ENCODE assay signal across 27 mouse cellular contexts in genomic region chr14:122350766-122351165, GRCm38 (mm10).
DNase-seq lines count a peak whose midpoint lies in the region; ATAC-seq and TF ChIP-seq lines count a peak whose summit lies in the region.
"Had no signal": no experiment of that assay in that cellular context is flagged by ENCODE, and none has a peak within 500 bp of the region (broad histone marks: within the 10 kb centered on the region; RNA-seq: fewer than 3 reads in every experiment).

No protein-coding gene starts in this region.

- no peak overlapping the region for H3K27ac ChIP-seq in midbrain, postnatal 0 days (ENCODE audit: low read depth, low read length)
- no peak overlapping the region for H3K27ac ChIP-seq in midbrain, embryonic 13.5 days
- H3K27ac ChIP-seq: heart, embryonic 13.5 days; hindbrain, embryonic 15.5 days; kidney, embryonic 15.5 days; limb, embryonic 12.5 days; liver, embryonic 15.5 days; midbrain, embryonic 10.5 days; neural tube, embryonic 12.5 days had no signal

- H3K9me3 ChIP-seq in midbrain, postnatal 0 days (ENCODE audit: low read length), result no peaks in the 10 kb centered on the region
- H3K9me3 ChIP-seq in midbrain, embryonic 13.5 days, result no peaks in the 10 kb centered on the region
- H3K9me3 ChIP-seq: heart, embryonic 13.5 days; hindbrain, embryonic 15.5 days; kidney, embryonic 15.5 days; limb, embryonic 12.5 days; liver, embryonic 15.5 days; midbrain, embryonic 10.5 days; neural tube, embryonic 12.5 days had no signal

- no peak overlapping the region for H3K4me3 ChIP-seq in midbrain, postnatal 0 days (ENCODE audit: low read depth, low read length)
- H3K4me3 ChIP-seq in midbrain, embryonic 13.5 days (replicated peaks), result no peak overlapping the region
- H3K4me3 ChIP-seq: erythroblast, embryonic 14.5 days; heart, embryonic 13.5 days; hindbrain, embryonic 15.5 days; kidney, embryonic 15.5 days; limb, embryonic 12.5 days; liver, embryonic 15.5 days; midbrain, embryonic 10.5 days; myocyte; neural tube, embryonic 12.5 days had no signal

- no peak overlapping the region for H3K4me2 ChIP-seq in midbrain, postnatal 0 days (ENCODE audit: low read depth, low read length, poor library complexity, severe bottlenecking)
- H3K4me2 ChIP-seq in midbrain, embryonic 13.5 days (replicated peaks), result no peak overlapping the region
- H3K4me2 ChIP-seq: heart, embryonic 13.5 days; hindbrain, embryonic 15.5 days; kidney, embryonic 15.5 days; limb, embryonic 12.5 days; liver, embryonic 15.5 days; lung, embryonic 14.5 days; neural tube, embryonic 12.5 days had no signal

- no peak overlapping the region for H3K9ac ChIP-seq in midbrain, postnatal 0 days (replicated peaks; ENCODE audit: low read length, poor library complexity, severe bottlenecking)
- no peak overlapping the region for H3K9ac ChIP-seq in midbrain, embryonic 13.5 days (replicated peaks)
- H3K9ac ChIP-seq: heart, embryonic 13.5 days; hindbrain, embryonic 15.5 days; kidney, embryonic 15.5 days; limb, embryonic 12.5 days; liver, embryonic 15.5 days; lung, embryonic 14.5 days; neural tube, embryonic 12.5 days had no signal

- TF ChIP-seq CTCF in midbrain, postnatal 0 days (IDR thresholded peaks at IDR 0.05), result no peak

- no peaks in the 10 kb centered on the region for H3K4me1 ChIP-seq in midbrain, postnatal 0 days (ENCODE audit: insufficient read depth, low read length)
- H3K4me1 ChIP-seq in midbrain, embryonic 13.5 days (replicated peaks), result no peaks in the 10 kb centered on the region
- H3K4me1 ChIP-seq: heart, embryonic 13.5 days; hindbrain, embryonic 15.5 days; kidney, embryonic 15.5 days; limb, embryonic 12.5 days; liver, embryonic 15.5 days; neural tube, embryonic 12.5 days had no signal

- WGBS in midbrain, postnatal 0 days, result 79% methylated on average over 8 of the region's 8 CpGs
- WGBS in midbrain, embryonic 13.5 days, result 82% methylated on average over 8 of the region's 8 CpGs

- no peak for ATAC-seq in midbrain, postnatal 0 days (ENCODE audit: low FRiP score)
- no peak for ATAC-seq in midbrain, embryonic 13.5 days
- ATAC-seq: activated CD4-positive, CD25-positive, alpha-beta regulatory T cell, adult 4 months; forebrain, embryonic 16.5 days; midbrain, embryonic 16.5 days had no signal

- DNase-seq in heart, adult 8-10 months (ENCODE audit: low spot score), result peak; percentile 7
- no peak for DNase-seq in heart, adult 11 months
- DNase-seq in midbrain, postnatal 0 days (ENCODE audit: low spot score), result peak; percentile 37
- peak; percentile 55 for DNase-seq in adrenal gland, postnatal 10 days
- DNase-seq in B cell, adult 2 months, result no peak
- no peak for DNase-seq in frontal cortex, adult 2 months (ENCODE audit: extremely low spot score in 1 of 2, low spot score in 1 of 2)
- DNase-seq: cerebellum, adult 11-12 months; cerebellum, adult 9-11 months; gastrocnemius, postnatal 10 days; kidney, adult 18-20 months; kidney, postnatal 25 days; lung, embryonic 14.5 days; lung, postnatal 14 days; thymus, postnatal 4 days had no signal

- no peaks in the 10 kb centered on the region for H3K36me3 ChIP-seq in midbrain, postnatal 0 days (ENCODE audit: insufficient read depth, low read length)
- H3K36me3 ChIP-seq in midbrain, embryonic 13.5 days, result no peaks in the 10 kb centered on the region
- H3K36me3 ChIP-seq: heart, embryonic 13.5 days; hindbrain, embryonic 15.5 days; kidney, embryonic 15.5 days; limb, embryonic 12.5 days; liver, embryonic 15.5 days; midbrain, embryonic 10.5 days; neural tube, embryonic 12.5 days had no signal

- no peaks in the 10 kb centered on the region for H3K27me3 ChIP-seq in midbrain, postnatal 0 days (ENCODE audit: insufficient read depth, low read length)
- no peaks in the 10 kb centered on the region for H3K27me3 ChIP-seq in midbrain, embryonic 13.5 days
- H3K27me3 ChIP-seq: heart, embryonic 13.5 days; hindbrain, embryonic 15.5 days; kidney, embryonic 15.5 days; limb, embryonic 12.5 days; liver, embryonic 15.5 days; neural tube, embryonic 12.5 days had no signal

Comparison
In these comparisons a context has a peak if more than half of its experiments do, and no peak if none do; other contexts are left out.
1. DNase-seq: peak in heart, adult 8-10 months (single experiment), midbrain, postnatal 0 days (single experiment) and adrenal gland, postnatal 10 days (single experiment); none in heart, adult 11 months (single experiment), B cell, adult 2 months (0 of 2) and frontal cortex, adult 2 months (0 of 2).